Mouse (Mus musculus): Measurements from ENCODE around the gene a. TPM values are rescaled to one million over a fixed set of nuclear protein-coding genes. Genes with fewer than 3 reads are reported as not detected.
"Not testable (repeated sequence)": the region's sequence is repeated elsewhere in the genome, so short reads cannot be mapped to it uniquely, and the experiment has no call there.

The a gene
- polyA plus RNA-seq, 1 experiment from 2014 or later, result 0.54 TPM

- H3K27me3 ChIP-seq (ENCODE audit: control insufficient read depth, insufficient read depth, low read depth, low read length); H3K9me3 ChIP-seq (replicated peaks; ENCODE audit: control insufficient read depth, low read length, poor library complexity, severe bottlenecking); H3K27ac ChIP-seq (ENCODE audit: low read length); ATAC-seq; H3K4me1 ChIP-seq (ENCODE audit: control insufficient read depth, insufficient read depth, low read length); H3K4me3 ChIP-seq (ENCODE audit: low read depth, low read length); H3K4me2 ChIP-seq (ENCODE audit: low read length); H3K9ac ChIP-seq (ENCODE audit: low read depth, low read length); H3K36me3 ChIP-seq (ENCODE audit: control insufficient read depth, insufficient read depth, low read length): not testable (repeated sequence)
- 91% methylated on average over 7 of the region's 8 CpGs for WGBS
Observed at GRCm38 (mm10) chr2:154899004-154899403, 107.8 kb downstream of the a start.

- 87% methylated on average over 4 of the region's 4 CpGs for WGBS
- H3K36me3 ChIP-seq (ENCODE audit: control insufficient read depth, insufficient read depth, low read length); H3K27me3 ChIP-seq (ENCODE audit: control insufficient read depth, insufficient read depth, low read depth, low read length); H3K4me2 ChIP-seq (ENCODE audit: low read length); H3K4me1 ChIP-seq (ENCODE audit: control insufficient read depth, insufficient read depth, low read length); H3K4me3 ChIP-seq (ENCODE audit: low read depth, low read length); H3K9ac ChIP-seq (ENCODE audit: low read depth, low read length); H3K27ac ChIP-seq (ENCODE audit: low read length); H3K9me3 ChIP-seq (replicated peaks; ENCODE audit: control insufficient read depth, low read length, poor library complexity, severe bottlenecking); ATAC-seq: not testable (repeated sequence)
Observed at GRCm38 (mm10) chr2:154899412-154899811, 108.2 kb downstream of the a start.

- no peak overlapping the region for H3K9ac ChIP-seq (ENCODE audit: low read depth, low read length)
- no peaks in the 10 kb centered on the region for H3K9me3 ChIP-seq (replicated peaks; ENCODE audit: control insufficient read depth, low read length, poor library complexity, severe bottlenecking)
- H3K4me2 ChIP-seq (ENCODE audit: low read length), result no peak overlapping the region
- no peak overlapping the region for H3K4me3 ChIP-seq (ENCODE audit: low read depth, low read length)
- no peaks in the 10 kb centered on the region for H3K36me3 ChIP-seq (ENCODE audit: control insufficient read depth, insufficient read depth, low read length)
- H3K27ac ChIP-seq (ENCODE audit: low read length), result no peak overlapping the region
- no peaks in the 10 kb centered on the region for H3K27me3 ChIP-seq (ENCODE audit: control insufficient read depth, insufficient read depth, low read depth, low read length)
- WGBS, result 93% methylated on average over 3 of the region's 3 CpGs
- H3K4me1 ChIP-seq (ENCODE audit: control insufficient read depth, insufficient read depth, low read length), result no peaks in the 10 kb centered on the region
- no peak for ATAC-seq
Observed at GRCm38 (mm10) chr2:154902111-154902510, 110.9 kb downstream of the a start.

- Histone ChIP-seq H3K4me2 (ENCODE audit: low read length) (no peak overlapping the region), H3K9me3 (replicated peaks; ENCODE audit: control insufficient read depth, low read length, poor library complexity, severe bottlenecking) (no peaks in the 10 kb centered on the region), H3K36me3 (ENCODE audit: control insufficient read depth, insufficient read depth, low read length) (no peaks in the 10 kb centered on the region), H3K4me3 (ENCODE audit: low read depth, low read length) (no peak overlapping the region), H3K27me3 (ENCODE audit: control insufficient read depth, insufficient read depth, low read depth, low read length) (no peaks in the 10 kb centered on the region), H3K4me1 (ENCODE audit: control insufficient read depth, insufficient read depth, low read length) (no peaks in the 10 kb centered on the region), H3K27ac (ENCODE audit: low read length) (no peak overlapping the region), H3K9ac (ENCODE audit: low read depth, low read length) (no peak overlapping the region)
- no peak for ATAC-seq
- WGBS, result 49% methylated on average over 2 of the region's 2 CpGs
Observed at GRCm38 (mm10) chr2:154905796-154906195, 114.6 kb downstream of the a start.

- H3K4me1 ChIP-seq (ENCODE audit: control insufficient read depth, insufficient read depth, low read length); H3K4me3 ChIP-seq (ENCODE audit: low read depth, low read length); H3K9me3 ChIP-seq (replicated peaks; ENCODE audit: control insufficient read depth, low read length, poor library complexity, severe bottlenecking); H3K36me3 ChIP-seq (ENCODE audit: control insufficient read depth, insufficient read depth, low read length); H3K9ac ChIP-seq (ENCODE audit: low read depth, low read length); H3K27ac ChIP-seq (ENCODE audit: low read length); ATAC-seq; H3K27me3 ChIP-seq (ENCODE audit: control insufficient read depth, insufficient read depth, low read depth, low read length); H3K4me2 ChIP-seq (ENCODE audit: low read length): not testable (repeated sequence)
- 39% methylated on average over 2 of the region's 2 CpGs for WGBS
Observed at GRCm38 (mm10) chr2:154908223-154908622, 117.0 kb downstream of the a start.

GRCm38 (mm10) chr2:154909789-154910188, 118.6 kb downstream of the a start:
- Histone ChIP-seq H3K27ac (ENCODE audit: low read length) (no peak overlapping the region), H3K9me3 (replicated peaks; ENCODE audit: control insufficient read depth, low read length, poor library complexity, severe bottlenecking) (no peaks in the 10 kb centered on the region), H3K9ac (ENCODE audit: low read depth, low read length) (no peak overlapping the region), H3K36me3 (ENCODE audit: control insufficient read depth, insufficient read depth, low read length) (no peaks in the 10 kb centered on the region), H3K27me3 (ENCODE audit: control insufficient read depth, insufficient read depth, low read depth, low read length) (no peaks in the 10 kb centered on the region), H3K4me3 (ENCODE audit: low read depth, low read length) (no peak overlapping the region), H3K4me1 (ENCODE audit: control insufficient read depth, insufficient read depth, low read length) (no peaks in the 10 kb centered on the region), H3K4me2 (ENCODE audit: low read length) (no peak overlapping the region)
- no peak for ATAC-seq
- 77% methylated on average over 6 of the region's 6 CpGs for WGBS

GRCm38 (mm10) chr2:154915922-154916541, 124.8 kb downstream of the a start:
- no peak overlapping the region for H3K27ac ChIP-seq (ENCODE audit: low read length)
- H3K9ac ChIP-seq (ENCODE audit: low read depth, low read length), result no peak overlapping the region
- H3K9me3 ChIP-seq (replicated peaks; ENCODE audit: control insufficient read depth, low read length, poor library complexity, severe bottlenecking), result no peaks in the 10 kb centered on the region
- no peaks in the 10 kb centered on the region for H3K4me1 ChIP-seq (ENCODE audit: control insufficient read depth, insufficient read depth, low read length)
- 73% methylated on average over 12 of the region's 12 CpGs for WGBS
- no peak overlapping the region for H3K4me2 ChIP-seq (ENCODE audit: low read length)
- ATAC-seq, result no peak
- no peaks in the 10 kb centered on the region for H3K36me3 ChIP-seq (ENCODE audit: control insufficient read depth, insufficient read depth, low read length)
- no peaks in the 10 kb centered on the region for H3K27me3 ChIP-seq (ENCODE audit: control insufficient read depth, insufficient read depth, low read depth, low read length)
- H3K4me3 ChIP-seq (ENCODE audit: low read depth, low read length), result no peak overlapping the region

GRCm38 (mm10) chr2:154916547-154916946, 125.3 kb downstream of the a start:
- no peak overlapping the region for H3K9ac ChIP-seq (ENCODE audit: low read depth, low read length)
- H3K4me1 ChIP-seq (ENCODE audit: control insufficient read depth, insufficient read depth, low read length), result no peaks in the 10 kb centered on the region
- H3K27me3 ChIP-seq (ENCODE audit: control insufficient read depth, insufficient read depth, low read depth, low read length), result no peaks in the 10 kb centered on the region
- no peak overlapping the region for H3K4me2 ChIP-seq (ENCODE audit: low read length)
- H3K27ac ChIP-seq (ENCODE audit: low read length), result no peak overlapping the region
- H3K9me3 ChIP-seq (replicated peaks; ENCODE audit: control insufficient read depth, low read length, poor library complexity, severe bottlenecking), result no peaks in the 10 kb centered on the region
- no peak overlapping the region for H3K4me3 ChIP-seq (ENCODE audit: low read depth, low read length)
- H3K36me3 ChIP-seq (ENCODE audit: control insufficient read depth, insufficient read depth, low read length), result no peaks in the 10 kb centered on the region
- no peak for ATAC-seq
- WGBS, result 8% methylated on average over 2 of the region's 2 CpGs

GRCm38 (mm10) chr2:154917866-154918641, 126.9 kb downstream of the a start:
- Histone ChIP-seq H3K4me3 (ENCODE audit: low read depth, low read length) (no peak overlapping the region), H3K9ac (ENCODE audit: low read depth, low read length) (no peak overlapping the region), H3K9me3 (replicated peaks; ENCODE audit: control insufficient read depth, low read length, poor library complexity, severe bottlenecking) (no peaks in the 10 kb centered on the region), H3K27me3 (ENCODE audit: control insufficient read depth, insufficient read depth, low read depth, low read length) (no peaks in the 10 kb centered on the region), H3K27ac (ENCODE audit: low read length) (no peak overlapping the region), H3K4me2 (ENCODE audit: low read length) (no peak overlapping the region), H3K4me1 (ENCODE audit: control insufficient read depth, insufficient read depth, low read length) (no peaks in the 10 kb centered on the region), H3K36me3 (ENCODE audit: control insufficient read depth, insufficient read depth, low read length) (no peaks in the 10 kb centered on the region)
- no peak for ATAC-seq
- WGBS, result 85% methylated on average over 13 of the region's 13 CpGs

Data from midbrain, embryonic 16.5 days (tissue).